Comparison of ENCODE assay signal across 14 mouse cellular contexts in the genomic region with DNA sequence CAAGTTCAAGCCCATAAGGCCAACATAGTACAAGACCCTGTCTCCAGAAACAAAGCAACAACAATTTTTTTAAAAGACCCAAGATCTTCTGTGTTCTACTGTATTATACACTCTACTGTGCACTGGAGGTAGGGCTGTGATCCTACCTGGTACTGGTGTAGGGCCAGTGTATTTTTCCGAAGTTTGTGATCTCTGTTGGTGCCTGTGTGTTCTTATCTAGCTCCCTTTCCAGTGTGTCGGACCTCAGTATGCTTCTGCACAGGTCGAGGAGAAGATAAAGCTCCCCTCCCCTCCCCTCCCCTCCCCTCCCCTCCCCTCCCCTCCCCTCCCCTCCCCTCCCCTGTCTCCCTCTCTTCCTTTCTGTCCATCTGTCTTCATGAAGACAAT. TPM values are rescaled to one million over a fixed set of nuclear protein-coding genes. Genes with fewer than 3 reads are reported as not detected.
A peak's percentile ranks its signal among the peaks of the same experiment; 100 is the strongest.
DNase-seq lines count a peak whose midpoint lies in the region; ATAC-seq and TF ChIP-seq lines count a peak whose summit lies in the region.
"Had no signal": no experiment of that assay in that cellular context is flagged by ENCODE, and none has a peak within 500 bp of the region (broad histone marks: within the 10 kb centered on the region; RNA-seq: fewer than 3 reads in every experiment).

No protein-coding gene starts in this region.

- peaks cover 55% of the 10 kb centered on the region for H3K4me1 ChIP-seq in heart, embryonic 12.5 days (replicated peaks)
- H3K4me1 ChIP-seq in spleen, adult 2 months (ENCODE audit: control insufficient read depth, insufficient read depth, insufficient read length): peaks cover 16% of the 10 kb centered on the region
- H3K4me1 ChIP-seq in liver, embryonic 11.5 days (replicated peaks; ENCODE audit: control insufficient read depth, insufficient read depth, low read length): peaks cover 56% of the 10 kb centered on the region
- H3K4me1 ChIP-seq in stomach, embryonic 16.5 days (ENCODE audit: control insufficient read depth, insufficient read depth, low read length): peaks cover 41% of the 10 kb centered on the region

- intact Hi-C loops in heart, postnatal 14 days (cut with DNase I): loop anchor here (5.0 kb wide), 1 partner anchor 48 kb away; no protein-coding TSS in a partner anchor
- intact Hi-C loops in left cerebral cortex, postnatal 14 days (cut with DNase I): no loop called here

- H3K9me3 ChIP-seq in heart, embryonic 12.5 days (replicated peaks): no peaks in the 10 kb centered on the region
- H3K9me3 ChIP-seq in liver, embryonic 11.5 days (ENCODE audit: control insufficient read depth, low read length): no peaks in the 10 kb centered on the region
- no peaks in the 10 kb centered on the region for H3K9me3 ChIP-seq in stomach, embryonic 16.5 days (replicated peaks; ENCODE audit: control insufficient read depth, low read length)
- H3K9me3 ChIP-seq: hindbrain, embryonic 12.5 days had no signal

- no peak overlapping the region for H3K4me3 ChIP-seq in heart, embryonic 12.5 days
- H3K4me3 ChIP-seq in spleen, adult 2 months (ENCODE audit: extremely low read depth, insufficient read depth, insufficient read length): no peak overlapping the region
- H3K4me3 ChIP-seq in liver, embryonic 11.5 days (ENCODE audit: low read depth, low read length): 0 out of 2 replicates have a peak overlapping the region, but pooled peaks have one; percentile 3
- no peak overlapping the region for H3K4me3 ChIP-seq in stomach, embryonic 16.5 days (replicated peaks; ENCODE audit: low read length)
- H3K4me3 ChIP-seq: hindbrain, embryonic 12.5 days had no signal

- no peak for TF ChIP-seq CTCF in spleen, adult 2 months (IDR thresholded peaks at IDR 0.05; ENCODE audit: extremely low read depth, insufficient read depth, insufficient read length, insufficient replicate concordance)

- WGBS in heart, embryonic 12.5 days: 5% methylated on average over 3 of the region's 3 CpGs
- 20% methylated on average over 3 of the region's 3 CpGs for WGBS in spleen, adult 2 months
- WGBS in liver, embryonic 11.5 days: 4% methylated on average over 3 of the region's 3 CpGs
- WGBS in stomach, embryonic 16.5 days: 42% methylated on average over 3 of the region's 3 CpGs

- no peak for DNase-seq in heart, postnatal 14 days
- no peak for DNase-seq in spleen, adult 2 months (ENCODE audit: low read depth in 1 of 2, low spot score in 2 of 2)
- no peak for DNase-seq in spleen, postnatal 14 days (ENCODE audit: low spot score in 2 of 2)
- DNase-seq in liver, embryonic 11.5 days (ENCODE audit: low spot score): no peak
- no peak for DNase-seq in left cerebral cortex, postnatal 14 days (ENCODE audit: low spot score in 2 of 2)
- DNase-seq: adrenal gland, postnatal 36 days; cerebellum, adult 9-10 months; kidney, adult 8-10 months; layer of hippocampus, postnatal 36 days; right cerebral cortex, postnatal 25 days had no signal

- no peak overlapping the region for H3K9ac ChIP-seq in heart, embryonic 12.5 days
- H3K9ac ChIP-seq in liver, embryonic 11.5 days (ENCODE audit: low read depth, low read length): peak overlapping the region; percentile 40; the same call in 1 of the 2 replicates
- no peak overlapping the region for H3K9ac ChIP-seq in stomach, embryonic 16.5 days (ENCODE audit: low read length)
- H3K9ac ChIP-seq: hindbrain, embryonic 12.5 days had no signal

- H3K27me3 ChIP-seq in heart, embryonic 12.5 days (replicated peaks): no peaks in the 10 kb centered on the region
- H3K27me3 ChIP-seq in spleen, adult 2 months (ENCODE audit: control insufficient read depth, insufficient read depth, low read length): no peaks in the 10 kb centered on the region
- no peaks in the 10 kb centered on the region for H3K27me3 ChIP-seq in liver, embryonic 11.5 days (replicated peaks; ENCODE audit: control insufficient read depth, insufficient read depth, low read length)
- H3K27me3 ChIP-seq in stomach, embryonic 16.5 days (ENCODE audit: control insufficient read depth, insufficient read depth, low read length): no peaks in the 10 kb centered on the region
- H3K27me3 ChIP-seq: hindbrain, embryonic 12.5 days had no signal

- peaks cover 3% of the 10 kb centered on the region; the same call in 1 of the 2 replicates for H3K36me3 ChIP-seq in heart, embryonic 12.5 days
- no peaks in the 10 kb centered on the region for H3K36me3 ChIP-seq in spleen, adult 2 months (ENCODE audit: control insufficient read depth, insufficient read depth, low read length)
- H3K36me3 ChIP-seq in liver, embryonic 11.5 days (ENCODE audit: control insufficient read depth, insufficient read depth, low read length): no peaks in the 10 kb centered on the region; the same call in 1 of the 2 replicates
- H3K36me3 ChIP-seq in stomach, embryonic 16.5 days (ENCODE audit: control insufficient read depth, insufficient read depth, low read length): no peaks in the 10 kb centered on the region
- H3K36me3 ChIP-seq: hindbrain, embryonic 12.5 days had no signal

- peak overlapping the region; percentile 21 for H3K4me2 ChIP-seq in heart, embryonic 12.5 days
- H3K4me2 ChIP-seq in liver, embryonic 11.5 days: peak overlapping the region; percentile 55
- H3K4me2 ChIP-seq in stomach, embryonic 16.5 days (ENCODE audit: low read depth, low read length): no peak overlapping the region
- H3K4me2 ChIP-seq: hindbrain, embryonic 12.5 days had no signal

- peak overlapping the region; percentile 19; the same call in 1 of the 2 replicates for H3K27ac ChIP-seq in heart, embryonic 12.5 days (ENCODE audit: poor library complexity, severe bottlenecking)
- peak overlapping the region; percentile 42 for H3K27ac ChIP-seq in spleen, adult 2 months (ENCODE audit: insufficient read depth, low read length)
- peak overlapping the region; percentile 90 for H3K27ac ChIP-seq in liver, embryonic 11.5 days (ENCODE audit: low read depth, low read length)
- 0 out of 2 replicates have a peak overlapping the region, but pooled peaks have one; percentile 49 for H3K27ac ChIP-seq in stomach, embryonic 16.5 days (ENCODE audit: low read length)
- H3K27ac ChIP-seq: hindbrain, embryonic 12.5 days had no signal

- no peak for TF ChIP-seq POLR2A in spleen, adult 2 months (IDR thresholded peaks at IDR 0.05; ENCODE audit: low read depth, low read length)

- ATAC-seq in heart, embryonic 12.5 days (ENCODE audit: insufficient number of reproducible peaks, low FRiP score): peak; percentile 76
- peak; percentile 86 for ATAC-seq in liver, embryonic 11.5 days (replicated peaks; ENCODE audit: low FRiP score)
- no peak for ATAC-seq in stomach, embryonic 16.5 days (ENCODE audit: insufficient read depth, low FRiP score)
- no peak for ATAC-seq in inflammation-experienced regulatory T-cells, adult 6 months

RNA-seq across cellular contexts. Expression of a gene that starts 46.4 kb away (rescaled TPM):
- 160 and 161 TPM in 2 replicates for polyA plus RNA-seq in heart, embryonic 12.5 days (2016; fragmentation: Nextera tagmentation; extraction: Ambion mirVana)
- 100 to 1,000 TPM; 166 to 183 TPM for total RNA-seq in heart, postnatal 14 days (2021)
- 11.4 and 15.7 TPM in 2 replicates for polyA plus RNA-seq in spleen, adult 2 months (2012; rRNA removed)
- 110 and 131 TPM in 2 replicates for polyA plus RNA-seq in liver, embryonic 11.5 days (2014; fragmentation: Nextera tagmentation; extraction: Ambion mirVana)
- polyA plus RNA-seq in stomach, embryonic 16.5 days (2015; fragmentation: Nextera tagmentation; extraction: Ambion mirVana): 136 and 161 TPM in 2 replicates
- 100 to 1,000 TPM in 2 of 3 experiments, 10 to 100 TPM in 1; 96.1 to 111 (median 106) TPM for polyA plus RNA-seq in inflammation-experienced regulatory T-cells, adult 6 months (2017; shearing (Covaris generic))
- 10 to 100 TPM; 28.9 to 29.5 TPM for total RNA-seq in left cerebral cortex, postnatal 14 days (2021)

Comparison
In these comparisons a context has a peak if more than half of its experiments do, and no peak if none do; other contexts are left out.
1. ATAC-seq: peak in heart, embryonic 12.5 days (single experiment) and liver, embryonic 11.5 days (single experiment); none in stomach, embryonic 16.5 days (single experiment) and inflammation-experienced regulatory T-cells, adult 6 months (single experiment).
2. H3K27ac ChIP-seq: peak in every context shown above with its lines; median percentile 90 in liver, embryonic 11.5 days; 49 in stomach, embryonic 16.5 days; 42 in spleen, adult 2 months; 19 in heart, embryonic 12.5 days.